Mouse (Mus musculus) WW6 (cell line): Measurements from ENCODE around the gene Phka1.
A peak's percentile ranks its signal among the peaks of the same experiment; 100 is the strongest.
"Not testable (repeated sequence)": the region's sequence is repeated elsewhere in the genome, so short reads cannot be mapped to it uniquely, and the experiment has no call there.

ENCODE experiments used
- DNase-seq: peaks from one replicate; pipeline ENCODE4 v3.0.0-alpha.2; 2013; ENCODE audit warnings: low read depth, low spot score

Phka1 gene

DNA sequence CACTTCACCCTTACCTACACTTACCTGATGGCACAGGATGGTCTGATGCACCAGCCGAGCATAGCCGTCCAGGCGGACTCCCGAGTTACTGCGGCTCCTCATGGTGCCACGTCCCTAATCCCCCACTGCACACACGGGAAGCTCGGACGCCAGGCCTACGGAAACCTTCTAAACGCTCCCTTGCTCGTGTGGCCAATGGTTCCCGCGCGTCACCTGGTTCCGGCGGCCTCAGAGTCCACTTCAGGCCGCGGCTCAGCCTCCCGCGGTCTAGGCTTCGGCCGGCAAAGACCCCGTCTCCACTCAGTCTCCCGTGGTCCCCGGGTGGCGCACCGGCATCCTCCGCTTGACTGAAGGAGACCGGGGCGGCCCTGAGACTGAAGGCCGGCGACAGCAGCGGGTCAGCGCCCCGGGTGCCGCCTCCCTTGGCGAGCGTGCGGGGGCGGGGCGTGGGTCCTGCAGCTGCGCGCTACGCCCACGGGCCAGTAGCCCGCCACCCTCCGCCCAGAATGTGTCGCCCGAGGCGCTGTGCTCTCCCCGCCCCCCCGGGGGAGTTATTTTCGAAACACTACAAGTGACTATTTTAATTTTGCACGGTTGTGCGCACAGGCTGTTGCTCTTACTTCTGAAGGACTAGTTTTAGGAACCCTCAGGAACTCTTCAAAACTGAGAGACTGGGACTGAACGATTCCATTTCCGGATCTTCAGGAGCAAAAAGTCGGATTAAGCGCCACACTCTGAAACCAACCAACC, at the start of gene Phka1:
Gene Phka1 (minus strand): TSS at position 424 of the 750 bp plus-strand sequence.
- no peak for DNase-seq

DNA sequence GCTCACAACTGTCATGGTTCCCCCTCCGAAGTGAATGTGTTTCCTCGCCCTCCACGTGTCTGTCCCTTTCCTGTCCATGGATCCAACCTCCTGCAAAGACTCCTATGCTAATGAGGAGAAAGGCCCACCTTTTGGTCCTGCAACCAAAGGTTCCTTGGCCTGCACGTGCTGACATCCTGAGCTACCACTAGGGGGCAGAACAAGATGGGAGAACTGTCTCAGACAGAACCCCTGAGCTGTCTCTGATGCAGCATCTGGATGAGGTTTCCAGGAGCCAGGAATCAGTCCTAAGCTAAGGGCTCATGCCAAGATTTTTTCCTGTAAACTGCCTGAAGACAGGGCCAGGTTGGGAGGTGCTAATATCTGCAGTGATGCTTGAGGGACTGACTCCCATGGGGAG, 45.2 kb upstream of the Phka1 start:
- DNase-seq, result not testable (repeated sequence)

GRCm38 (mm10) chrX:102686872-102687271, 42.8 kb upstream of the Phka1 start, which contains the start of gene Gm3880:
Gene Gm3880, minus strand, starts transcription at chrX:102686972.
- not testable (repeated sequence) for DNase-seq

GRCm38 (mm10) chrX:102684706-102685105, 40.7 kb upstream of the Phka1 start:
- DNase-seq, result not testable (repeated sequence)

GRCm38 (mm10) chrX:102666641-102667040, 22.6 kb upstream of the Phka1 start:
- no peak for DNase-seq

- no peak for DNase-seq
Observed at GRCm38 (mm10) chrX:102660712-102661111, 16.7 kb upstream of the Phka1 start.

DNA sequence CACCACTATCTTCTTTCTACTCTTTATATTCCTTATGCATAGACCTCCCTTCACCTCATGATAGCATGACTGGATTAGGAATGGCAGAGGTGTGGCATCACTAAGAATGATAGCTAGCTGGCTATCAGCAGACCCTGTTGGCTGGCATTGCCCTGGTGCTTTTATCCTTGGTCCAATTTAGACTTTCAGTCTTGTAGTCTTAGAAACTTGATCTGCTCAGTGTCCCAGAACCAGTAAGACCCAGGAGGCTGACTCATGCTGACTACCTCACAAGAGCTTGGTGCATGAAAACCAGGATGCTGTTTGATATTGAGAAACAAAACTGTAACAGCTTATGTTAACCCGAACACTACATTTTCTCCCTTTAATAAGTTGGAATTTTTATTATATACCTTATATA, 1.6 kb upstream of the Phka1 start:
- no peak for DNase-seq

GRCm38 (mm10) chrX:102645146-102645545, 1.1 kb upstream of the Phka1 start:
- DNase-seq, result no peak

- no peak for DNase-seq
Observed at GRCm38 (mm10) chrX:102644573-102644951, 516 bp upstream of the Phka1 start.

GRCm38 (mm10) chrX:102601269-102601668, 42.8 kb downstream of the Phka1 start:
- DNase-seq, result no peak

GRCm38 (mm10) chrX:102588560-102588959, 55.5 kb downstream of the Phka1 start:
- no peak for DNase-seq

DNA sequence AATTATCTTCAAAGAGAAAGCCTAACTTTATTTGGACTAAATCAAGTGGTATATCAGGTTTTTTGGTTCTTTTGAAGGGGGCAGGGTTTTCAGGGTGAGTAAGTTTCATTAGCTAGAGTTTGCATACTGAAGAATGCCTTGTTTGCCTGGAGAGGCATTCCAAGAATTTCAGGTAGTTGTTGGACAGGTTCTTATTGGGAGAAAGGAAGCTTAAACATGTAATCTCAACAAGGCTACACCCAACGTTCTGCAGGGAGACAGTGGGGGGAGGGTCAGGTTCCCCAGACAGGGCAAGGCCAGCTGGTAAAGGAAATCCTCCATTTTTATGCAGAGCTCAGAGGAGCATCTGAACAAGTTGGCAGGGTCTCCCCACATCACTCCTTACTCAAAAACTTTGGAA, 72.9 kb downstream of the Phka1 start:
- no peak for DNase-seq

DNA sequence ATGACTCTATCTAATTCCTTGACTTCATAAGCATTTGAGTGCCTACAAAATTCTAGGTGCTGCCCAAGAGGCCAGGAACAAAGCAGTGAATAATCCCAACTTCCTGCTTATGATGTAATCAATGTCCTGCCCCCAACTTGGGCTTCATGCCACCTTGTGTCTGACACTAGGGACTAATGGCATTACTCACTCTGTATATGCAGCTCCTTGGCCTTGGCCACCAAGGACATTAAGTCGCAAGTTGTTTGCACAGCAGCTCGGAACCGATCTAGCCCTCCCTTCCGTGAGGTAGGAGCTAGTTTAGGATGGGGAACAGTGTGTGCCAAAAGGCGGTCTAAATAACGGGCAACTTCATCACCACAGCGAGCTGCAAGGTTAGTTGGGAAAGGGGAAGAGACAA, 87.1 kb downstream of the Phka1 start:
- no peak for DNase-seq

DNA sequence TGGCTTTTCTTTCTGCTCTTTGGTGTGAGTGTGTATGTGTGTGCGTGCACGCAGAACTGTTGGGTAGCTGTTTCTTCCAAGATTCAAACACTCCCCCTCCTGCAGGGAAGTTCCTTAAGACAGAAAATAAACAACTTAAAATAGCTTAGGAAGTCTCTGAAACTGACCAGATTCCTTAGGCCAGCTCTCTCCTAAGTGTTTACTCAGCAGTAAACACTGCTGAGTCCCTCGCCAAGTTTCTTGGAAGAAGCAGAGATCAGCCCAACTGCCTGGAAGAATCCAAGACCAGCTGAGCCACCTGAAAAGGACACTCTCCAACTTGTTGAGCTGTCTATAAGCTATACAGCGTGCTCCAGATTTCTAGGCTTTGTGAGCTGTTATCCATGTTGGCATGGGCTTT, 134.8 kb downstream of the Phka1 start:
- DNase-seq, result no peak

DNA sequence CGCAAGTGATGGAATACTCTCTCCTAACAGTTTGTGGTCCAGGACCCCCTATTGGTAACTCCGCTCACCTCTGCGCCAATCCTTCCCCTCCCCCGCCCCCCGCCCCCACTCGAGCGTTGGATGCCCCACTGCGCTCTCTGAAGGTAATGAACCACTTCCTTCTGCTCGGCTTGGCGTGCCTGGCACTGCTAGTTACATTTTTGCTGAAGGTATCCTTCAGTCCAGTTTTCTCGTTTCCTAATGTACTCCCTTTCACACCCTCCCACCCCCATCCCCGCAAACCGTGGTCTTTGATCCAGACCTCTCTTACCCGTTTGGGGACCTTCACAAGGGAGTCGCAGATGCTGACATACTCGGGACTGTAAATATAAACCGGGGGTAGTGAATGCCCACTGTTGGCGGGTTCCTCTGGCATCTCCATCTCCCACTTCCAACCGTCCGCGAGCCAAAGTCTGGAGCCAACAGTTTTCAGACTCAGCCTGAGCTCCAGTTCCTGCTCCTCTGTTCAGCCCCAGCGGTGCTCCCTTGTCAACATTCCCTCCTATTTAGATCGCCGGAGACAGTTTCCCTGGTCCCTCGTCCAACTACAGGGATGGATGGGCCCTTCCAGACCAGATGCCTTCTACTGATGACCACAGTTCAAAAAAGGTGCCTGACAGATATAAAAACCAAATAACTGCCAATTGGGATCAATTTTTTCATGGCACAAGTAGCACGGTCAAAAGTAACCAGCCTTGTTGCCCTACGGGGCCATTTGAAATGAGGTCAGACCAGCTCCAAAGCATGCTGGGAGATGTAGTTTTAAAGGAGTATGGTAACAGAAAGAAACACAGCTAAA, 139.2 kb downstream of the Phka1 start, which contains the start of gene Hdac8:
Gene Hdac8 (minus strand): TSS at position 716 of the 838 bp plus-strand sequence.
- peak; percentile 14 for DNase-seq

DNA sequence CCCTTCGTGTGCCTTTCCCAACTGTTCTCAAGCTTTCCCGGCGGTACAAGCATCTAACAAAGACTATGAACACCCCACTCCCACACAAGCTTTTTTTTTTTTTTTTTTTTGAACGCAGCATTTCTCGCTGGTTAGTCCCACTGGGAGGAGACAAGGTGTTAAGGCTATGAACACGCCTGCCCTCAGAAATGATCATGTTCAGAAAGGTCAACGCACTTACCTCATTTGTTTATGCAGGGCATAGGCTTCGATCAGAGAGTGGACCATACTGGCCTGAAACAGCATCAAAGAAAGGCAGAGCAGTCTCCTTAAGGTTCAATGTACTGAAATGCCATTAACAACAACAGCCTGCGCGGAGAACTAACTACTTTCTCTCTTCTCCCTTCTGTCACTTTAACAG, 139.9 kb downstream of the Phka1 start:
- no peak for DNase-seq

GRCm38 (mm10) chrX:102493992-102494730, 149.9 kb downstream of the Phka1 start:
- no peak for DNase-seq

GRCm38 (mm10) chrX:102485575-102485974, 158.5 kb downstream of the Phka1 start:
- DNase-seq, result no peak

DNA sequence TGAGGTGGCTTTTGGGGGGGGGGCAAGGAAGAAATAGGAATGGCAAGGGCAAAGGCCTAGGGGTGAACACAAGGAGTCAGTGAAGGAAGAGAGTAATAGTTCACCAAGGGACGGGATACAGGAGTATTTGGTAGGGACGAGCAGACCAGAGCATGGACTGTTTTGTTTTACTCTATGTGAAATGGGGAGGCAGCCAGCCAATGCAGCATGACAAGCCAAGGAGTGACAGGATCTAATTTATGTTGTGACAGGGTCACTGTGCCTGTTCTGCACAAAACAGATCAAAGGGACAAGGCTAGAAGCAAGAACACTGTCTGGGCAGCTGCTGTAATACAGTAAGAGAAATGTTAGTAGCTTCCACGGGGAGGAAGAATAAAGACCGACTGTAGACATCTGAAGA, 164.4 kb downstream of the Phka1 start:
- no peak for DNase-seq

GRCm38 (mm10) chrX:102478965-102479364, 165.1 kb downstream of the Phka1 start:
- DNase-seq, result no peak

DNA sequence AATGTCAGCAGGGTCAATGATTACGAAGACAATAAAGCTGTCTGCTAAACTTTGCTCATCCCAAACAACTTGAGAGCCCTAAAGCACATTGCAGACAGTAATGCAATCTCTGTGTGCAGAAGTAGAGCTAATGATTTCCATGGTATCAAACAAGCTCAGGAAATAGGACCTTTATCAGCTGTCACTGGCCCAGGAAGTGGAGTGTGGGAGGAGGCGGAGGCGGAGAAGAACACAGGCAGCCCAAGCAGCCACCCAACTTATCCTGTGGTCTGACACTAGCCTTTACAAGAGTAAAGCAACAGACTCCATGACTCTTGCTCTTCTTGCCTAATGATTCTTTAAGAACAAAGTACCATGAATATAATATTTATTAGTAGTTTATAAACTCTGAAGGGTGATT, 165.6 kb downstream of the Phka1 start:
- DNase-seq, result no peak

GRCm38 (mm10) chrX:102476784-102477183, 167.3 kb downstream of the Phka1 start:
- no peak for DNase-seq
